Mouse (Mus musculus) forebrain, embryonic 16.5 days (tissue): ENCODE measurements at regions not wholly inside any gene's neighbourhood (a gene's known extent, or its start where the extent isn't known, plus 50 kb on each side); places are given as distances from the start of the nearest gene placed in this dataset.

Source experiments
- ATAC-seq: fragments of 200-750 bp; cut with Nextera tagmentation; 2 replicates; pipeline ENCODE4 v1.8.0; 2017; ENCODE audit warnings: mild to moderate bottlenecking, moderate library complexity
- H3K27ac ChIP-seq: fragments of 300-500 bp; sonication (generic); 2 replicates; pipeline ENCODE4 v1.5.1; 2014; ENCODE audit warnings: low read length, control low read depth
- H3K27me3 ChIP-seq: fragments of 300-500 bp; sonication (generic); replicated peaks from 2 replicates; pipeline ENCODE4 v1.6.1; 2014; ENCODE audit warnings: low read length; ENCODE audit not compliant: control insufficient read depth, insufficient read depth
- H3K36me3 ChIP-seq: fragments of 300-500 bp; sonication (generic); 2 replicates; pipeline ENCODE4 v1.6.1; 2014; ENCODE audit not compliant: control insufficient read depth, insufficient read depth
- H3K4me1 ChIP-seq: fragments of 300-500 bp; sonication (generic); replicated peaks from 2 replicates; pipeline ENCODE4 v1.6.1; 2014; ENCODE audit warnings: low read length; ENCODE audit not compliant: control insufficient read depth, insufficient read depth
- H3K4me2 ChIP-seq: fragments of 300-500 bp; sonication (generic); 2 replicates; pipeline ENCODE4 v1.6.1; 2014; ENCODE audit warnings: mild to moderate bottlenecking, low read length, control low read depth
- H3K4me3 ChIP-seq: fragments of 300-500 bp; sonication (generic); replicated peaks from 2 replicates; pipeline ENCODE4 v1.5.1; 2014; ENCODE audit warnings: mild to moderate bottlenecking, low read length, control low read depth
- H3K9ac ChIP-seq: fragments of 300-500 bp; sonication (generic); replicated peaks from 2 replicates; pipeline ENCODE4 v1.6.1; 2014; ENCODE audit warnings: low read depth, low read length, control low read depth
- H3K9me3 ChIP-seq: fragments of 300-500 bp; sonication (generic); 2 replicates; pipeline ENCODE4 v1.6.1; 2016; ENCODE audit warnings: low read length; ENCODE audit not compliant: control insufficient read depth
- WGBS: fragments of 180-500 bp; shearing (Covaris S2); extraction: QIAGEN DNeasy Blood & Tissue Kit; methylation state at CpG from one replicate; pipeline ENCODE4 v1.1.7; 2014; 5-methylcytosine and 5-hydroxymethylcytosine counted together

DNA sequence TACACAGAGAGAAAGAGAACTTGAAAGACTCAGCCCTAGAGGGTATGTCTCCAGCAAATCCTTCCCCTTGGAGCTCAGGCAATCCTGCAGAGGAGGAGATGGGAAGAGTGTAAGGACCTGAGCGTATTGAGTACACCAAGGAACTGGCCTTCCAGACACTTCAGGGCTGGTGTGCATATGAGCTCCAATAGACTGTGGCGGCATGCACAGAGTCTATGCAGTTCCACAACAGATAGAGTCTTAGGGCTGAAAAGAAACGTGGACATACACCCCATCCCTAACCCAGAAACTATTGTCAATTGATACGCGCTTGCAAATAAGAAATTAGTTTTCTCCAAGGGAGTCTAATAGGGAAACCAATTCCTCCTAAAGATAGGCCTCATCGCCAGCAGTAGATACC is 130.6 kb upstream of the Lpp start:
- no peak overlapping the region for H3K4me2 ChIP-seq
- no peak overlapping the region for H3K4me3 ChIP-seq
- no peak overlapping the region for H3K27ac ChIP-seq
- no peaks in the 10 kb centered on the region for H3K9me3 ChIP-seq
- H3K9ac ChIP-seq = no peak overlapping the region
- 91% methylated on average over 6 of the region's 6 CpGs for WGBS
- H3K36me3 ChIP-seq = no peaks in the 10 kb centered on the region
- H3K27me3 ChIP-seq = no peaks in the 10 kb centered on the region
- no peaks in the 10 kb centered on the region for H3K4me1 ChIP-seq
- ATAC-seq = no peak

DNA sequence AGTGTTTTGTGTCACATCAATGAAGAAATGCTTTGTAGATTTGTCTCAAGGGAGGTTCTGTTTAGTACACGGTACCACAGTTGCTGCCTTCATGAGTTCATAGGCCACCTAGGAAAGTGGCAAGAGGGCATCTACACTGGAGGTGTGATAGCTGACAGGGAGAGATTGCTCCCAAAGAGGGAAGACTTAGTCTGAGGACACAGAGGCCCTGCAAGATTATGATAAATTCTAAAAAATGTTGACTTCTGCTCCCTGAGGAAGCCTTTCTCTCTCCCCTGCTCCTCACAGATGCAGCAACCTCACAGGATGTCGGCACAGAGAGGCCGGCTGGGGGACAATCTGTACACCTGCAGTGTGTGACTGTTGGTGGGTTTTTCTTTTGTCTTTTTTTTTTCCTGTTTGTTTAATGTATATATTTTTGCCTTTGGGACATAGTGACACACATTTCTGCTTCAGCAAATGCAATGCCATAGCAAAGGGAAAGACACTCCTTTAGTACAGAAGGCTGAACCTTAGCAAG is 133.5 kb upstream of the Lpp start:
- H3K27me3 ChIP-seq = no peaks in the 10 kb centered on the region
- H3K4me1 ChIP-seq = no peaks in the 10 kb centered on the region
- no peaks in the 10 kb centered on the region for H3K36me3 ChIP-seq
- no peak overlapping the region for H3K27ac ChIP-seq
- no peak overlapping the region for H3K4me3 ChIP-seq
- H3K9me3 ChIP-seq = no peaks in the 10 kb centered on the region
- no peak overlapping the region for H3K4me2 ChIP-seq
- WGBS = 83% methylated on average over 3 of the region's 3 CpGs
- ATAC-seq = no peak
- no peak overlapping the region for H3K9ac ChIP-seq

DNA sequence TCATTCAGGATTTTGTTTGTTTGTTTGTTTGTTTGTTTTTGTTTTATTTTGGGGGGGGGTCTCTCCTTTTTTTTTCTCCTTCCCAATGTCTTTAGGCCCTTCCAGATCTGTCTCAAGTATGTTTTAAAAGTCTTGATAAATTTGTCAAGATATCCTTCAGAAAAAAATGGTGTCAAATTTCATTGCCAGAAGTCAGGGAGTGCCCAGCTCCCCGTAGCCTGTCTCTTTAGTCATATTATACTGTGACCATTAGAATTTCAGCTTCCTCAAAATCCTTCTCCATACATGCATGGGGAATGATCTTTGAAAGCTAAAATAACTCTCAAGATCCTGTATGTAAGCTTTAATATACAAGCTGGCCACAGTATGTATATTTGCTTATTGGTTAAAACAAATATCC is 134.3 kb upstream of the Lpp start:
- Histone ChIP-seq H3K9me3 (no peaks in the 10 kb centered on the region), H3K4me2 (no peak overlapping the region), H3K36me3 (no peaks in the 10 kb centered on the region), H3K4me1 (no peaks in the 10 kb centered on the region), H3K4me3 (no peak overlapping the region), H3K27me3 (no peaks in the 10 kb centered on the region), H3K9ac (no peak overlapping the region), H3K27ac (no peak overlapping the region)
- ATAC-seq = no peak
- 70% methylated on average over 1 of the region's 1 CpGs for WGBS

GRCm38 (mm10) chr16:24255037-24255436 is 138.3 kb upstream of the Lpp start:
- H3K27me3 ChIP-seq = no peaks in the 10 kb centered on the region
- WGBS = 47% methylated on average over 10 of the region's 10 CpGs
- no peaks in the 10 kb centered on the region for H3K4me1 ChIP-seq
- H3K9ac ChIP-seq = no peak overlapping the region
- H3K4me2 ChIP-seq = no peak overlapping the region
- no peaks in the 10 kb centered on the region for H3K36me3 ChIP-seq
- H3K4me3 ChIP-seq = no peak overlapping the region
- H3K9me3 ChIP-seq = no peaks in the 10 kb centered on the region
- no peak overlapping the region for H3K27ac ChIP-seq
- ATAC-seq = no peak

DNA sequence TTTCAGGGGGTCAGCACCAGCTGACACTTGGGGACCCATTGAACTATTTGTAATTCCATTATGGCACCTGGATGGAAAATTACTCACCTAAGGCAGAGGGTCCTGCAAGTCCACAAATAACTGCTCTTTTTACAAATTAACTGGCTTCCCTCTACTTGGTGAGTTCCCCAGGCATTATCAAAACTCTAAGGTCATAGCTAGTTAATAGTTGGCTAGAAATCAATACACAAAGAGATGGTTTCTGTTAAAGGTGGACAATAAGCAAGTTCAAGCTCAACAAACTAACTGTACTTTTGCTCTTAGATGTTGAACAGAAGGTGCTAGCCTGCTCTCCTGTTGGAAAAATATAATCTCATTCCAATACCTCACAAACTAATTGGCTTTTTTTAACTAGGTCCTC is 138.7 kb upstream of the Lpp start:
- no peak for ATAC-seq
- Histone ChIP-seq H3K4me1 (no peaks in the 10 kb centered on the region), H3K27me3 (no peaks in the 10 kb centered on the region), H3K9ac (no peak overlapping the region), H3K4me3 (no peak overlapping the region), H3K27ac (no peak overlapping the region), H3K4me2 (no peak overlapping the region), H3K36me3 (no peaks in the 10 kb centered on the region), H3K9me3 (no peaks in the 10 kb centered on the region)

- Histone ChIP-seq H3K4me2 (no peak overlapping the region), H3K4me1 (no peaks in the 10 kb centered on the region), H3K27me3 (no peaks in the 10 kb centered on the region), H3K36me3 (no peaks in the 10 kb centered on the region), H3K9ac (no peak overlapping the region), H3K4me3 (no peak overlapping the region), H3K9me3 (no peaks in the 10 kb centered on the region), H3K27ac (no peak overlapping the region)
- 89% methylated on average over 4 of the region's 4 CpGs for WGBS
- no peak for ATAC-seq
Observed at GRCm38 (mm10) chr16:24254143-24254542, 139.2 kb upstream of the Lpp start.

- Histone ChIP-seq H3K27ac (no peak overlapping the region), H3K36me3 (no peaks in the 10 kb centered on the region), H3K4me2 (no peak overlapping the region), H3K9me3 (no peaks in the 10 kb centered on the region), H3K9ac (no peak overlapping the region), H3K27me3 (no peaks in the 10 kb centered on the region), H3K4me3 (no peak overlapping the region), H3K4me1 (no peaks in the 10 kb centered on the region)
- ATAC-seq = no peak
- WGBS = 82% methylated on average over 5 of the region's 5 CpGs
Observed at GRCm38 (mm10) chr16:24247291-24247690, 146.0 kb upstream of the Lpp start.

DNA sequence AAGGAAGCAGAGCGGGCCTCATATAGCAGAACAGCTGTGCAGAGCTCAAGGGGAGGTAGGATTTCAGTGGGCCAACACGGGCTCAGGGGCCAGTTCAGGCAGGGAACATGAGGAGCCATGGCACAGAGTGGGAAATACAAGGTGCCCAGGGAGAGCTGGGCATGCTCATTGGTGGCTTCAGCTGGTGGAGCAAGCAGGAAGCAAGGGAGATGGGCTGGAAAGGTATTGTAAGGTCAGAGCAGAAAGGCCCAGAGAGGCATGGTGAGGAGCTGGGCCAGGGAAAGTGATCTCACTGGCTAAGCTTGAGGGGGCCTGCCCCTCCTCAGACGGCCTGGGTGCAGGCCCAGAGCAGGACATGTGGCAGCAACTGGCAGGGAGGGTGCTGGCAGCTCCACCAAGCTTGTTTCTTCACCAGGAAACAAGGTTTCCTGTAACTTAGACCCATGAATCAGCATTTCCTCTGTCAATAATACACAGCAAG is 155.2 kb upstream of the Lpp start:
- H3K4me2 ChIP-seq = no peak overlapping the region
- no peaks in the 10 kb centered on the region for H3K36me3 ChIP-seq
- no peaks in the 10 kb centered on the region for H3K27me3 ChIP-seq
- 77% methylated on average over 3 of the region's 3 CpGs for WGBS
- H3K9ac ChIP-seq = no peak overlapping the region
- H3K27ac ChIP-seq = no peak overlapping the region
- ATAC-seq = no peak
- no peaks in the 10 kb centered on the region for H3K9me3 ChIP-seq
- no peaks in the 10 kb centered on the region for H3K4me1 ChIP-seq
- H3K4me3 ChIP-seq = no peak overlapping the region

GRCm38 (mm10) chr16:24237425-24237824 is 155.9 kb upstream of the Lpp start:
- WGBS = 87% methylated on average over 3 of the region's 3 CpGs
- ATAC-seq = no peak
- no peak overlapping the region for H3K27ac ChIP-seq

DNA sequence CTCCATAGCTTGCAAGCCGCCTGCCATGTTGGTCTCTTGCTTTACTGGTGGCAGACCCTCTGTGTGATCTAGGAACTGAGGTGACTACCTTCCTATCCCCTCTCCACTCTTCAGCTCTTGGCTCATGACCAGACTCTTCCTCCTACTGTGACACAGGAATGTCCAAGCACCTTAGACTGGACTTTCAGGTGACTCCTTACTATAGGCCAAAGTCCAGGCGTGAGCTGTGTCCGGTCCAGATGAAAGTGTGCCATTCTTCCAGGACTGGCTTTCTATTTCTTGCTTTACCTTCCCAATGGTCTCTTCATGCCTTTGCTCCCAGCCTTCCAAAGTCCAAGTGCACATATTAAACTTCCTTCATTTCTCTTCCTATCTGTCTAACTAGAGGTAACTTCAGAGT is 156.3 kb upstream of the Lpp start:
- H3K27me3 ChIP-seq = no peaks in the 10 kb centered on the region
- 89% methylated on average over 3 of the region's 3 CpGs for WGBS
- no peaks in the 10 kb centered on the region for H3K36me3 ChIP-seq
- peaks cover 2% of the 10 kb centered on the region; the same call in 1 of the 2 replicates for H3K4me1 ChIP-seq
- H3K4me2 ChIP-seq = no peak overlapping the region
- no peaks in the 10 kb centered on the region for H3K9me3 ChIP-seq
- no peak for ATAC-seq
- no peak overlapping the region for H3K27ac ChIP-seq
- no peak overlapping the region for H3K4me3 ChIP-seq
- H3K9ac ChIP-seq = no peak overlapping the region

More at GRCm38 (mm10) chr16:24237425-24237824, 155.9 kb upstream of the Lpp start:
- Histone ChIP-seq H3K9ac (no peak overlapping the region), H3K36me3 (no peaks in the 10 kb centered on the region), H3K4me2 (no peak overlapping the region), H3K27me3 (no peaks in the 10 kb centered on the region), H3K9me3 (no peaks in the 10 kb centered on the region), H3K4me3 (no peak overlapping the region), H3K4me1 (no peaks in the 10 kb centered on the region; the same call in 1 of the 2 replicates)
